Mouse (Mus musculus) adrenal gland, adult 2 months (tissue): ENCODE data around the gene Anxa6. TPM values are rescaled to one million over a fixed set of nuclear protein-coding genes. Genes with fewer than 3 reads are reported as not detected.
A peak's percentile ranks its signal among the peaks of the same experiment; 100 is the strongest.

Experiments
- DNase-seq: peaks from one replicate; pipeline ENCODE4 v3.0.0; 2021
- polyA plus RNA-seq: library from polyadenylated mRNA; depleted of rRNA; stranded (reverse); fragments of >200 nt; gene quantifications from 2 replicates; pipeline ENCODE4 v1.2.3, GENCODE M21; 2012
- total RNA-seq, 2 experiments: library from RNA; stranded (reverse); gene quantifications; 2 replicates each; pipeline ENCODE4 v1.2.3; 2021

The Anxa6 gene
- total and polyA plus RNA-seq, 3 experiments = 58.7 to 185 (median 116) TPM

DNA sequence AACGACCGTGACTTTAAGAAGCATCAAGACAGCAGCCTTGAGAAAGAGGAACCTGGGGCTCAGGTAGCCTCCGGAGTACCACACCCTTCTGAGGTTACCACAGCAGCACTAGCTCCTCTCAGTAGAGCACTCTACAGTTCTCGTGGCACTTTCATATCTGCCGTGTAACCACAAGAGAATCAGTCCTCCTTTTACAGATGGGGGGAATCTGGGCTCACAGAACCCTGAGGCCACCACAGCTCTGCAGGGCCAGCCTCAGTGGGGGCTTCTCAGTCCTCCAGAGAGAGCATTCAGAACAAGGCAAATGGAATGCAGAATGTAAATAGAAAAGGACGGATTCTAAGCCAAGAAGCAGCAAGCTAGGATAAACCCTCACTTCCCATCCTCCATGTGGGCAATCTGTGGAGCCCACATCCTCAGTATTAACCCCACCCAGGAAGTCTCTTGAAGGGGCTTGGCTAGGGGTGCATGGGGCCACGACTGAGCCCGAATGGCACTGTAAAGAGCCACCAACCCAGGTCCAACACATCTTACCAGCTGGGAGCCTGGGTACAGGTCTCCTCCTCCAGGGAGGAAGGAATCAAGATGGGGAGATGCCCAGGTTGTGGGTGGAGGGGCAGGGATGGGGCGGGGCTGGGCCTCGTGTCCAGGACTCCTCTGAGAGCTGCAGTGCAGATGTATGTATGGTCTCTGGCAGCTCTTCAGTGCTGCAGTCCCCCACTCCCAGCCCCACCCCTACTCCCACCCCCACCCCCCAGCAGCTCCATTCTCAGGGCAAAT lies 1.8 kb downstream of the Anxa6 start:
- DNase-seq = no peak

DNA sequence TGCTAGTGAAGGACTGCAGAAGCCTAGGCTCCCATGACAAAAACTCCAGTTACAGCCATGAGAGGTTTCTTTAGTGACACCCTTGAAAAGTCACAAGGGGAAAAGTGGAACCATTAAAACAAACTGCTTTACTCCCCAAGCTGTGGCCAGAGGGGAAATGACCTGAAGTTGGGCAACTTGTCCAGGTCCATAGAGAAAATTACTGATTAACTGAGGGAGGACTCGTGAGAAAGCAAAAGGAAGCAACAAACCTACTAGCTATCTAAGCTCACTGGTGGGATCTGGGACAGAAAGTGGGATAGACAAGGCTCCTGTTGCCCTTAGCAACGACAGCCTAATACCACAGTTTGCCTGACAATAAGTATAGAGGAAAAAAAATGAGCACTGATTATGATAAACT lies 4.7 kb downstream of the Anxa6 start:
- no peak for DNase-seq

DNA sequence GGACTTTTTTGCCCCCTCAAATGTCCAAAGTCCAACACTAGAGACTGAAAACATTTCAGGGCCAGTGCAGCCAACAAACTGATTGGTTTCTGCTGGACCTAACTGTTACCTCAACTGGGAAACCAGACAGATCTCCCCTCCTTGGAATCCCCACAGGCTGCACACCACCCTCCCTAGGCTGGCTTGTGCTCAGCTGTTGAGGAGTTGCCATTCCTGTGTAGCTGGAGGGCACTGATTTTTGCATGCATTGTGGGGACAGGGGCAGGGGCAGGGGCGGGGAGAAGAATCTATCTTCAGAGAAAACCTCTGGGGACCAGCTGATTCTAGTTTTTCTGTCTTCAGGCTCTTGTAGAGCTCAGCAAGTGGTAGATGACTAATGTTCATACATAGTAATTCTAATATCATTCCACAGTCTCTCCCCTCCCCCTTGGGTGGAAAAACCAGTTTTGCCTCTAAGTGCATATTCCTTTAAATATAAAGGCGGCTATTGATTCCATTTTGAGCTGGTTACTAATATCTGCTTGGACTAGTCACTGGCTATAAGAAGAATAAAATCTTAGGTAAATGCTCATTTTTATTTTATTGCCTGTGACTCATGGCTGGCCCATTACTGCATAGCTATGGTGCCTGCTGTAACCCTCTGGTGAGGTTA lies 5.9 kb downstream of the Anxa6 start:
- DNase-seq = peak; percentile 36

DNA sequence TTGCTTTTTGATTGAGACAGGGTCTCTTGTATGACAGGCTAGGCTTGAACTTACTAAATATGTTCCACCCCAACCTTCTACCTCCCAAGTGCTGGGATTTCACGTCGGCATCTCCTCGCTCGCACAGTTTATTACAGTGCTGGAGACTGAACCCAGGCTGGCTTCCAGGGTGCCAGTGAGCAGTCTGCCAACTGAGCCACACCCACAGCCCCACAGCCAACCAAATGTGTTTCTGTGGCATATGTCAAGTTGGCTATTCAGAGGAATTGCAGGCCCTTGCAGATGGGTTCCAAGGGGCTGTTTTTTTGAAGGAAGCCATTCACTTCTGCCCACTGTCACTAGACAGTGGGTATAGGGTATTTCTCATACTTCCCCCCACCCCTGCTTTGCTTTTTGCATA lies 7.3 kb downstream of the Anxa6 start:
- peak; percentile 52 for DNase-seq

DNA sequence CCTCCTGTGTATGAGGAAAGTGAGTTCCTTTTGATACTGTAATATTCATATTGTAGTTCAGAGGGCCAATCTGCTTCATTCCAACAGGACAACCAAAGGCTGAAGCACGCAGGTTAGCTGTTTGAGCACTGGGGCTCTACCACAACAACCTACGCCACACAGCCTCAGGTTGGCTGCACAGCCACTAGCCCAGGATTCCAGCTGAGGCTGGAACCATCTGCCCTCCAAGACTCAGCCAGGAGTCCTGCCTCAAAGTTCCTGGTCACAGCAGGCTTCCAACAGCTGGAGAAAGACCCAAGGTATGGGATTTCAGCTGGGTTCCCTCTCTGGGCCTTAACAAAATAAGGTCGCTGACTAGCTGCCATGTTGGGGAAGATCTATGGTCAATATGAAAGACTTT lies 9.7 kb downstream of the Anxa6 start:
- no peak for DNase-seq

DNA sequence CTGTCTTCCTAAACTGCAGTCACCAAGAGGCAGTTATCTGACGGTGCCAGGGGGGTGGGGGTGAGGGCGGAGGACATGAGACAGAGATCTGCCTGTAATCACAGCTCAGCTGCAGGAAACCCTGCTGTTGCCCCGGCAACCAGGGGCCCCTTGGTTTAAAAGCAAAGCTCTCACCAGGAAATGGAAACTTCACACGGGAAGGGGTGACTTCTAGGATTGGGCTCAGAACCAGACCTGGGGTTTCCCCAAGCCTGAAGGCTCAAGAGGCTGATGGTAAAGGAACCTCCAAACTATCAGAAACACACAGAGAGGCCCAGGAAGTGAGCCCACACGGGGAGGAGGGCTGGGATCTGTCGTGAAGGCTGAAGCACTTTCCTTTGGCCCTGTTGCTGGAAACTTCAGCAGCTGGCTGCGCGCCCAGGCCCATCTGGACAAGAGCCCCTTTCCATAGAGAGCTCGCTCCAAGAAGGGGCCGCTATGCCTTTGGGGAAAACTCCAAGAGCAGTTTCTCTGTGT lies 10.1 kb downstream of the Anxa6 start:
- peak; percentile 86 for DNase-seq

DNA sequence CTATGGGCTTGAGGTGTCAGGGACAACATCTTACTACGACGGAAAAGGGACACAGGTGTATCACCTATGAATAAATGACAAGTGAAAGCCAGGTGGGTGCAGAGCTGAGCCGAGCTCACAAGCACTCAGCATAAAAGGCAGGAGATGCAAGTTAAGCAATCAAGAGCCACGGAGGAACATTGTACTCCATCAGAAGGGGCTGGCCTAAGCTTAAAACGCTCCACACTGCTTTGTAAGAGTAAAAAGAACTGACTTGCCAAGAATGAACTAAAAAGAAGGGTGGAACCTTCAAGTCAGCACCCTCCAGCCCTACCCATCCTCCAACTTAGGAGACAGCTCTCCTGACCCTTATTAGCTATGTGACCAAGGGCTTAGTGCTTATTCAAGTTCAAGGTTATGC lies 10.7 kb downstream of the Anxa6 start:
- DNase-seq = peak; percentile 14

DNA sequence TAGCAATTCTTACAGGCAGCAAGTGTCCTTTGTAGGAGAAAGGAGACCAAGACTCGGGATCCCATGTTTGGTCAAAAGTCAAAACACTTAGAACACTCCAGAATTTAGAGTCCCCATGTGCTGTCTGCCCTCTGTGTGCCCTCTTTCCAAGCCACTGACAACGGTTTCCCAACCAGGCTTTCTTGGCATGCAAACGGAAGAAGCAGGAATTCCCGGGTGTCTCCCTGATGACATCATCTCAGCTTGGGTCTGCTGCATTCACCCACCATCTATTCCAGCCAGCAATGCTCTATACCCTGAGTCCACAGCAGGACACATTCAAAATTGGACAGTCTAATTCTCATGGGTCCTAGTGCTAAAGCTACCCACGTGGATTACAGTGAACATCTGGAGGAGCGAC lies 11.4 kb downstream of the Anxa6 start:
- peak; percentile 32 for DNase-seq

DNA sequence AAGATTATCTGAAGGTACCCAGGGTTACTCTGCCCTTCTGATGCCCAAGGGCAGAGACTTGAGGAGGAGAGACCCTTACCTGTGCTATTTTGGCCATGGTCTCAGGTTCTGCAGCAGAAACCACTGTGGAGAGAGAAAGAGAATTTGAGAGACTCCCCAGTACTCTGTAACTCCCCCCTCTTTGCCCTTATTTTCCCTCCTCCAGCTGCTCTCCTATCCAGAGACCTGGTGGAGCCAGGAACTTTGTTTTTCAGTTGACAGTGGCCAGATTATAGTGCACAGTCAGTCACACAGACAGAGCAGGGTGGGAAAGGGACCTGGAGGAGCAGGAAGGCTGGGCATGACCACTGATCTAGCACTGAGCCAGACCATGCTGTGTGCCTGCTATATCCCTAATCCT lies 11.8 kb downstream of the Anxa6 start:
- DNase-seq = no peak

DNA sequence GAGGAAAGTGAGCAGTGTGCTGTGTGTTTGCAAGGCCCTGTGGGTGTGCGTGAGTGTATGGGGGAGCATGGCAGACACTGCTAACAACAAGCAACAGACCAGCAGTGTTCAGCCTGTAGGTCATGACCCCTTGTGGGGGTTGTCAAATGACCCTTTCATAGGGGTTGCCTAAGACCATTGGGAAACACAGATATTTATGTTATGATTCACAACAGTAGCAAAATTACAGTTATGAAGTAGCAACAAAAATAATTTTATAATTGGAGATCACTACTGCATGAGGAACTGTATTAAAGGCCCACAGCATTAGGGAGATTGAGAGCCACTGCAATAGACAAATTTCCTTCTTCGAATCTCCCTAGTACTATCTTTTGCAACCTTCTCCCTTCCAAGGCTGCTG lies 13.5 kb downstream of the Anxa6 start:
- peak; percentile 41 for DNase-seq

DNA sequence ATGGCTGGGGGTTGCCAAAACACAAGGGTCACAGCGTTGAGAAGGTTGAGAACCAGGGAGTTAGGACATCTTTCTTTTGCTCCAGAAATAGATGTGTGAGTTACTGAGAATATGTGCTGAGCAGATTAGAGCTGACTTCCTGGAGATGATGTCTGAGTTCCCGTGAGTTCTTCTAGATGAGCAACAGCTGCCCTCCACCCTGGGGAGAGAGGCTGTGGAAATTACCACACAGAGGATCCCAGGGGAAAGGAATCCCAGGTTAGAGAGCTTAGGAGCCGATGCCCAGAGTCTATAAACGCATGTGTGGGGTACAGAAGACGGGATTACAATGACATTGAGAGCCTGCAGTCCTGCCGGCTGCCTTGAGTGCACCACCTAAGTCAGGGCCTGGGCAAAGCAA lies 15.2 kb downstream of the Anxa6 start:
- no peak for DNase-seq

DNA sequence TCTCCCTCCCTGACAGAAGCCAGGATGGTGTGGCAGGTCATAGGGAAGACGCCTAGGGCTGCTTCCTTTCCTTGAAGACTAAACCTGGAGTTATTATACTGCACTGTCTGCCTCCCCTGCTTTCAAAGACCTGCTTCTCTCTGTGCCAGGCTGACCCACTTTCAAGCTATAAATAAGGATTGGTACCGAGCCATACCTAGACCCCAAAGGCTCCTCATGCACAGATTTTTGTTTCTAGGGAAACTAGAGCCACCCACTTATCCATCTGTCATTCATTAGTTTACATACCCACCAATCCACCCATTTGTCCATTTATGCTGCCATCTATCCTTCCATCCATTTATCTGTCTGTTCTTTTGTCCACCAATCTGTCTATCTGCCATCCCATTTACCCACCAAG lies 16.0 kb downstream of the Anxa6 start:
- no peak for DNase-seq

DNA sequence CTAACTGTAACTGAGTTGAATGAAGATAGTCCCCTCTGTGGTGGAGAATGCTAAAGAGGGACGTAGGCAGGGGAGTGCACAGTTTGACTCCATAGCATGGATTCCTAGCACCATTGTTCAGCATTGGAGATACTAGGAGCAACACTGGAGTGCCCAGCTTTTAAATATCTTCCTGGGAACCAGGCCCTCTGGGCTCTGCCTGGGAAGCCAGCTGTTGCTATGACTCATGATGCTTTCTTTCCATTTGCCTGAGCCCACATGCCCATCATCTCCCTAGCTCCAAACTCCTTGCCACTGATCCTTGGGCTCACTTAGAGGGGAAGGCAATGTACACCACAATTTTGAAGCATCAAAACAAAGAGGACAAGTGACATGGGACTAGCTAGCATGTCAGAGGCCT lies 16.5 kb downstream of the Anxa6 start:
- DNase-seq = no peak

DNA sequence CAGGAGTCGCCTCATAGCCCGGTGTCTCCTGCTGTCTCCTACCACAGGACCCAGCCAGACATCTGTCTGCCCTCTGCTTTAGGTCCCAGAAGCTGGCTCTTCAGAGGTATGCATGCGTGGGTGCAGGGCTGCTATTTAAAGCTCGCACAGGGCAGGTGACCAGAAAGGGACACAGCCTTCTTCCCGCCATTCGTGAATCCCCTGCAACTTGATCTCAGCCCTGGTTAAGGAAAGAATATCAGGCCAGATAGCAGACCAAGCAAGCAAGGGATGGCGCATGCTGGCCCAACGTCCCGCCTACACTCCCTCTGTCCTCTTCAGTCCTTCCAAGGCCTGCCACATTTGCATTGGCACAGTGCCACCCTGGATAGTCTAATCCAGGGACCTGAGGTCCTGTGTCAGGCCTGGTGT lies 17.4 kb downstream of the Anxa6 start:
- peak; percentile 84 for DNase-seq

DNA sequence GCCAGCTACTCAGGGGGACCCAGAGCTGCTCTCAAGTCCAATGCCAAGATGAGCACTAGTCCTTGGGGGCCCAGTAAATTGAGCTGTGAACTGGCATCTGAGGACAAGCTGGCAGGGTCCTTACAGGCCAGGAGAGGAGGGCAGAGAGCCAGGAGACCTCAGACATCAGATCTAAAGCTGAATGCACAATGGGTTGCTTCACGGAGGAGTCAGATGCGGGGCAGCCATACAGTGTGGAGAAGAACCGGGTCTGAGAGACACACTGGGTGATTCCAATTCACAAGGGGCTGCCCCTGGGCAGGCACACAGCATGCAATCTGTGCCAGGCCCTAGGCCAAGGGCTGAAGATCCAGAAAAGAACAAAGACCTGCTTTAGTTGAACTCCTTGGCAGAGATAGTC lies 18.0 kb downstream of the Anxa6 start:
- DNase-seq = no peak

DNA sequence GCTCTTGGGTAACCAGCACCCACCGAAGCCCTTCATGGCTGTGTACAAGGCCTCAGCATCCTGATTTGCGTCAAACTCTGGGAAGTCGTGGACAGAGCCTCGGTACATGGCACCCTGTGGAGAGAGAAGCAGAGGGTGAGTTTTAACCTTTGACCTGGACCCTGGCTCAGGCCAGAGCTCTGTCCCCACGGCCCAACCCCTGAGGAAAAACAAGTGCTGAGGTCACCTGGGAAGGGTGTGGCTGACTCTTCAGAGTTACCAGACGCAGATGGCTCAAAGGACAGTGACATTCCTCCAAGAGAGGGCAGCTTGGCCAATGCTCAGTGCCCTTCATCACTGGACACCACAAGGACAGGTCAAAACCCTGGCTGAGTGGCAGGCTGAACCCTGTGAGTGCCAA lies 19.4 kb downstream of the Anxa6 start:
- no peak for DNase-seq

DNA sequence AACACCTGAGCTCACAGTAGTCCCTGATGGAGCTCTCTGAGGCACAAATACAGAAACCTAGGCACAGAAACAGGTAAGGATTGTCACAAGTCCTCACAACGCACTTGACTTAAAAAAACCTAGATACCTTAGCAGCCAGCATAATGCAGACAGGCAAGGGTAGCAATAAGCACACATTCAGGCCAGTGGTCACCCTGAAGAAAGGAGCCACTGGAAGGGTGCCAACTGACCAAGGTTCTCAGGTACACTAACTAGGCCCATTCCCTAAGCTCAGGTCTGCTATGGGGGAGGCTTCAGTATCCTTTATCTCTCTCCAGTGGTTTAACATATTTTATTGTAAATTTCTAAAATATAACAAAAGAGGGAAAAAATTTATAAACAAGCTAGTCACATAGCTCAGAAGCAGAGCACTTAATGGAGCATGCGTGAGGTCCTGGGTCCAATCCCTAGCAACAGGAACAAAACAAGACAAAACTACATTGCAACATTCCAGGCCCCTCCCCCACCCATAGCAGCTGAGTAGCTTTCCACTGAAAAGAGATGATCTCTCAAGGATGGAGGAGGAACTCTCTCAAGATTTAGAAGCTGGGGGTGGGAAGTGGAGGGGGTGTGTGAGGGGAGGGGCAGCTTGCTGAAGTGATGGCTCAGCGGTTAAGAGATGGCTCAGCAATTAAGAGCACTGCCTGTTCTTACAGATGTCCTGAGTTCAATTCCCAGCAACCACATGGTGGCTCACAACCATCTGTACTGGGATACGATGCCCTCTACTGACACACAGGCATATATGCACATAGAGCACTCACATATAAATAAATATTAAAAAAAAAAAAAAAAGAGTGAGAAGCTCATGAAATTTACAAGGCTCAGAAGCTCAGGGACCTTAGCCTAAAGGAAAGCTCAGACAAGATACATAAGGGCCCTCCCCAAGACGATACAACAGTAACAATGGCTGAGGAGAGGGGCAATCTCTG lies 20.4 kb downstream of the Anxa6 start:
- peak; percentile 26 for DNase-seq

DNA sequence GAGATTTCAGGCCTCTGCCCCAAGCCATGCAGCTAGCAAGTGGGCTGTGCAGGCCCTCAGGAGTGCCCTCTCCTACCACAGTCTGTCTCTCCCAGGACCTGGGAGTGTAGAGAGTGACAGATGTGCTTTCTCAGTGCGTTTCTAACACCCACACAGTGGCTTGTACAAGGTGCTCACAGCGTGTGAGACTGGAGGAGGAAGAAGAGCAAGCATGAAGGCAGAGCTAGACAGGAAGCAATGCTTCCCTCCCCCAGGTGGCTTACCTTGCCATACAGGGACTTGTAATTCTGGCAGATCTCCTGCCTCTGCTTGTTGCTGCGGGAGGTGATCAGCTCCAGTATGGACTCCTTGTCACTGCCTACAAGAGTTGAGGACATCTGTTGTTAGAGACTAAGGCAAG lies 21.8 kb downstream of the Anxa6 start:
- no peak for DNase-seq

DNA sequence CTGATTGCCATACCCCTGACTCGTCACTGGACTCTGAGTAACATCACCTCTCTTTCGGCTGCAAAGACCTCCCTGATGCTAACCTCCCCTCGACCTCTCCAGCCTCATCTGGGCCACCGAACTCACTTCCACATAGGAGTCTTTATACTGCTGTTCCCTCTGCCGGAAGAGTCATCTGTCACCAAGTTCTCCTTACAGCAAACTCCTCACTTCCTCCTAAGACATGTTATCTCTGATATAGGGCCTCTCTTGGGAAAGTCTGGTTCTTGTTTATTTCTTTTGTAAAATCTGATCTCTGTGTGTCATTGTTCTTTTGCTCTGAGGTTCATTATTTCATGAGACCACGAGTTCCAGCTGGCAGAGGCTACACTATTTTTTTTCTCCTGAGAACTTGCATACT lies 25.0 kb downstream of the Anxa6 start:
- no peak for DNase-seq

DNA sequence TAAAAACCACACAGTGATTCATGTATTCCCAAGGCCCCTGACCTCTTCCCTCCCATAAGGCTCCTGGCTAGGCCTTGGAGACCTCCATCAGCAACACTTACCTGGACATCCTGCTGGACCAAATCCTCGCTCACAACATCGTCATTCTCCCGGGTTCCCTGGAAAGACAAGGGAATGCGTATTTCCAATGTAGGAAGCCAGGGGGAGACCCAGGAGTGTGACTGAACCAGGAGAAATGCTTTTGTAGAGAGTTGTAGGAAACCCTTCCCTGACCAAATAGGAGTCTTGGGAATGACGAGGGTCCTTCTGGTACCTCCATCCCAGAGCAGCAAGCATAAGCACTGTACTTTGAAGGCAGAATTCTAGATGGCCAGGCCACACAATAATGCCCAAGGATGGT lies 27.6 kb downstream of the Anxa6 start:
- no peak for DNase-seq

DNA sequence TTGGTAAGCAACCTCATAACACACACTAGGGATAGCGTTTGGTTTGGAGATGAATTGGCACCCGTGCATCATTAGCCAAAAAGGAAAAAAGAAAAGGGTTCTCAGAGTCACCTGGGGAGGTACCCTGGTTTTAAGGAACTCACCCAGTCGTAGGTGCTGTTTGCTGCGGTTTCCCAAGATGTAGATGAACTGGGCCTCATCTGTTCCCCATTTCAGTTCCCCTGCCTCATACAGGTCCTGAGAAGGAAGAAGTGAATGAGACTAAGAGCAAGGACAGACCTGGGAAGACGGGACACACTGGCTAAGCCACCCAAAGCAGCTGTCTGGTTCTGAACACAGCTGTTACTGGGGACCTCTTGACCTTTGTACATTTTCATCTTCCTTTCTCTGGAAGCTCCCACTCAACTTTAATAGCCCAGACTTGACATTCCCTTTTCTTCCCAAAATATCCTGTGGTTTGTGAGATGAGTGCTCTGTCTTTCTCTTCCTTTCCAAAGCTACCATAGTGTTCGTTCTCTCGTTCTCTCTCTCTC lies 28.2 kb downstream of the Anxa6 start:
- no peak for DNase-seq

DNA sequence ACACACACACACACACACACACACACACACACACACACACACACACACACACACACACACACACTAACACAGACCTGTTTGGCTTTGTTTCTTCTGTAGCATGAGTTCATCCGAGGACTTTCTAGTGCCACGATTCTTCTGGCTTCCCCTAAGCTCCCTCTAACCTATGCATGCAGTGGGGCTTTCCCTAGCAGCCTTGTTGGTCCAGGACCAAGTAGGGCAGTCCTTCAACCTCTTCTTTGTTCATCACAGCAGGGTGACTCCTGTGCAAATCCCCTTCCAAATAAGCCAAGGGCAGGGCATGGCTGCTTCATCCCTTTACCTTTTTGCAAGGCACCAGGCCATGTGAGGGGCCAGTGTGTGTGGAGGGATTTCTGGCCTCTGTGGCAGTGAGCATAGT lies 34.5 kb downstream of the Anxa6 start:
- no peak for DNase-seq
